Mouse (Mus musculus): ENCODE results near the gene Tbx2. TPM values are rescaled to one million over a fixed set of nuclear protein-coding genes. Genes with fewer than 3 reads are reported as not detected.

The Tbx2 gene
- total RNA-seq, 2 experiments from 2014 or later, result 9.7 to 10.1 TPM

GRCm38 (mm10) chr11:85864363-85864762 lies 32.0 kb downstream of the Tbx2 start:
- DNase-seq, result no peak
- intact Hi-C loops (cut with DNase I; ENCODE audit: low total_unique reads), result no loop called here

GRCm38 (mm10) chr11:85876059-85876788 lies 43.9 kb downstream of the Tbx2 start:
- intact Hi-C loops (cut with DNase I; ENCODE audit: low total_unique reads), result no loop called here
- no peak for DNase-seq

- DNase-seq, result no peak
- intact Hi-C loops (cut with DNase I; ENCODE audit: low total_unique reads), result no loop called here
These were observed 52.1 kb downstream of the Tbx2 start for GRCm38 (mm10) chr11:85884498-85884897.

DNA sequence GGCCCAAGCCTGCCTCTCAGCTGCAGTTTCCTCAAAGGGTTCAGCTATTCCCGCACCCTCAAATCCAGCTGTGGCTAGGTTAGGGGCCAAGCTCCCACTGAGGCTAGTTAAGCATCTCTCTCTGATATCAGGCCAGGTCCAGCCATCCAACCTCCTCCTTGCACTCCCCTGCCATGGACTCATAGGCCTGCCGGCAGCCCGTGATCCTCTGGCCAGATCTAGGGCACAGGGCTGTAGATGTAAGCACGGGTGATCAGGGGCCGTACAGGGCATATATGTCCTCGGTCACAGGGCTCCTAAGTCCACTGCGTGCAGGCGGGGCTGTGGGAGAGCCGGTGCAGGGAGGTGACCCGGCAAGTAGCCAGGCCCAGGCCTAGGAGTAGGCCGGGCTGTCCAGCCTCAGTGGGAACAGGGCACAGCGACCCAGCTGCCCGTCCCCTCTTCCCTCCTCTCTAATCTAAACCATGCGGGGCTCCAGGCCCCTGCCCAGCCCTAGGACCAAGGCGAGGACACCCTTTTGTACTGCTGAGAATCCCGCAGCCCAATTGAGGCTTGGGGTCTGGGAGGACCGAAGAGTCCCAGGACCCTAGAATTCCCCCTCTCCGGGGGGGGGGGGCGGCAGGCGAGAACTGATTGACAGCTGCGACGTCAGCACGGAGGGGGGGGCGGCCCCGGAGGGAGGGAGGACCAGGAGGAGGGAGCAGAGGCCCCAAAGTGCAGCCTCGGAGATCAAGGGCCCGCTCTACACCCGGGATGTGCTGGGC lies 53.5 kb downstream of the Tbx2 start, which contains the start of gene Tbx4:
Gene Tbx4 (plus strand): TSS at position 758 of the 764 bp plus-strand sequence.
- peak; percentile 51 for DNase-seq
- intact Hi-C loops (cut with DNase I; ENCODE audit: low total_unique reads), result no loop called here

GRCm38 (mm10) chr11:85886429-85886785 lies 54.1 kb downstream of the Tbx2 start:
- DNase-seq, result no peak
- intact Hi-C loops (cut with DNase I; ENCODE audit: low total_unique reads), result no loop called here

GRCm38 (mm10) chr11:85887273-85887672 lies 54.9 kb downstream of the Tbx2 start:
- no peak for DNase-seq
- intact Hi-C loops (cut with DNase I; ENCODE audit: low total_unique reads), result no loop called here

- intact Hi-C loops (cut with DNase I; ENCODE audit: low total_unique reads), result no loop called here
- no peak for DNase-seq
These were observed 55.6 kb downstream of the Tbx2 start for GRCm38 (mm10) chr11:85887801-85888450.

DNA sequence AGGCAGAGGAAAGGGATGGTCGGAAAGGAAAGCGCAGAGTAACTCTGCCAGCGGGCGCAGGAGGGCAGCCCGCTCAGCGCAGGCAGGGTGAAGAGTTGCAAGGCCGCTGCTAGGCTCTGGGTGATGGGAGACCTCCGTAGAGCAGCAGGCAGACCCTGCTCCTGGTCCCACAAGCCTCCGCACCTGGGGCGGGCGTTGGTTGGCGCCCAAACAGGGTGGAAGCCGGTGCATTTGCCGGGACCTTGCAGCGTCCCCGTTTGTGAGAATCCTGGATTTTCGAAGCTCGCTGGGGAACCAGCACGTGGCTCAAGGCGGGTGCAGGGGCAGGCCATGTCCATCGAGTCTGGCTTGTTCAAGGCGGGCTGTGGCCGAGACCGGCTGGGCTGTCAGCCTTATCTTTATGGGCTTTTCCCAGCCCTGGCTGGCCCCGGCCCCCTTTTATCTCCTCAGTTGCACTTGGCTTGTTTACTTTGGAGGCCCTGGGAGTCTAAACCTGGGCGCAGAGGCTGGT lies 56.2 kb downstream of the Tbx2 start:
- intact Hi-C loops (cut with DNase I; ENCODE audit: low total_unique reads), result no loop called here
- no peak for DNase-seq

DNA sequence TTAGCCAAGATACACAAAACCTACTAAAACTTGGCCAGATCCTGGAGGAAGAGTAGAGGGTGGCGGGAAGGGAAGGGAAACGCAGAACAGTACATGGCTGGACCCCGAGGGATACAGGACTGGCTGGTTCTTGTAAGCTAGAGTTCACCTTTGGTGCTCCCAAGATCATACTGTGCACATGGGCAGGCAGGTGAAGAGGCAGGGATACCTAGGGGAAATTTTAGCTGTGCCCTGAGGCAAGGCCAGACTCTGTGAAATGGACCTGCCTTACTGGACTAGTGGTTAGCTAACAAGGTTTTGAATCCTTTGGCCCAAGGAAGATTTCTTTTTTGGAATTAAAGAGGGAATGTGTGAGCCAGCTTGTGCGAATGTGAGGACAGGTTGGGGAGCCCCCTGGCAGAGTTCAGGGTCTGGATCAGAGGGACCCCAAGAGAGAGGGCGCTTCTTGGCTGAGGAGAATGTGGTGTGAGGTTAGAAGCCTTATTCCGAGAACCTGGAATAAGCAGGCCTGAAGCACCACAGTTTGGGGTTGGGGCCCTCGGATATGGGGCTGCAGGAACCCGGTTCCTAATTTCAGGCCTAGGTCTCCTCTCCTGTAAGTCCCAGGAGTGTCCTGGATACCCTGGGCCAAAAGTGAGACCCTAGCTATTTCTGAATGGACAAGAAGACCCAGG lies 56.8 kb downstream of the Tbx2 start:
- intact Hi-C loops (cut with DNase I; ENCODE audit: low total_unique reads), result no loop called here
- no peak for DNase-seq

DNA sequence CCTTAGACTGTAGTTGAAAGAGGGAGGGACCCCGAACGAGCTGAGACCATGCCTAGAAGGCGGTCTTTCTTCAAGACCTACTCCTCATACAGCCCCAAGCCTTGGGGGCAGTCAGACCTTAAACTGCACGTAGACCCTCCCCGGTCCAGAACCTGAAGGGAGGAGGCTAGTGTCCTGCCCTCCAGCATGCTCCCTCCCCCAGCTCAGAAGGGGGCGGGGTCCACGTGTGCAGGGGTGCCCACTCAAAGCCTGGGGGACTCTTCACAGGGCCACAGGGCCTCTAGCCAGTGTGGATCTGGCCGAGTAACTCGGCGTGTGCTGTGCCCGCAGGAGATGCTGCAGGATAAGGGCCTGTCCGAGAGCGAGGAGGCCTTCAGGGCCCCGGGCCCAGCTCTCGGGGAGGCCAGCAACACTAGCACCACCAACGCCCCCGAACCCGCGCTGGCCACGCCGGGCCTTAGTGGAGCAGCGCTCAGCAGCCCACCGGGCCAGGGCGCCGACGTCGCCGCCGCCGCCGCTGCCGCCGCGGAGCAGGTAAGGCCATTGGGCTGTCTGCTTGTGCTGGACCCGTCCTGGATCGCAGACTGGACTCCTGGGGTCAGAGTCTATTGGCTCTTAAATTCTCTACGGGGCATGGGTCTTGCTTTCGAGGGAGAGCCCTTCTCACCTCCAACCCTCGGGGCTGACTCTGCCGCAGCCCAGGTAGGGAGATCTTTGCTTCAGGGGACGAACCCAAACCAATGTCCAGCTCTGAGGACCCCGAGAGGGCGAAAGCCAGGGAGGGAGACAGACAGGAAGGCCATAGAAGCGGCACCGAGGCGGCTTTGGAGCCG lies 57.6 kb downstream of the Tbx2 start:
- intact Hi-C loops (cut with DNase I; ENCODE audit: low total_unique reads), result no loop called here

DNA sequence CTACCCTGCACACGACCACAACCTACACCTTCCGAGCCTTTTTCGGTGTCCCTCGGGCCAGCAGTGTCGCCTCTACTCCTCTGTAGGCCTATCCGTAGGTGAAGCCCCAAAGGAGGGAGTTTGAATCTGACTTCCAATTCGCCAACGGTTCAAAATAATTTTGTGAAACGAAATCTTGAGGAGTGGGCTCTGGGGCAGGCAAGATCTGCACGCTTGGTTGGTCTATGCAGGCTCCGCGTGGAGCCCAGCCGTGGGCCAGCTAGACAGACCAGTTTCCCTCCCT lies 58.2 kb downstream of the Tbx2 start:
- DNase-seq, result no peak
- intact Hi-C loops (cut with DNase I; ENCODE audit: low total_unique reads), result no loop called here

More for the DNA sequence above, 57.6 kb downstream of the Tbx2 start:
- no peak for DNase-seq

DNA sequence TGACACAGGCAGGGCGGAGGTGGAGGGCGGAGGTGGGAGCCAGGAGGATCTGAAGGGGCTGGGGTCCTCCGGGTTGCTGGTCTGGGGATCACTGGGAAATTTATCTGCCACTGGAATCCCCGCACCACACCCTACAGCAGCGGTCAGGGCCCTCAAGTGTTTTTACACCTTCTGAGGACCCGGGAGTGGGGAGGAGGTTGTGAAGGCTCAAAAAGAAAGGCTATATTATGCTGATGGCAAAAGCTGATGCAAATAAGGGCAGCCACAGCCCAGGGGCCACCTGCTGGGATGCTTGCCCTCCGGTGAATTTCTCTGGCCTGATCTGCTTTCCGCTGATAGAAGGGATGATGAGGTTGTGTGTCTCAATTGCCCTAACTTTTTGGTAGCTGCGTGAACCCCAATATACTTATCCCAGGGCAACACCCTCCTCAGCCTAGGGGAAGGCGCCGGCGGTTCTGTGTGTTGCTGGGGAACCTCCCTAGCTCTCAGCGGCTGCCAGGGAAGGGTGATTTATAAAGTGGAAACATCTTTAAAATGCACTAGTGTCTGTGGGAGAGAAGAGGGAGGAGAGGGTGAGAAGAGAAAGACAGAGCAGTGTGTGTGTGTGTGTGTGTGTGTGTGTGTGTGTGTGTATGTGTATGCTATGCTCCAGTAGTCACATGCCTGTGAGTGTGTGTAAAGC lies 58.8 kb downstream of the Tbx2 start:
- no peak for DNase-seq
- intact Hi-C loops (cut with DNase I; ENCODE audit: low total_unique reads), result no loop called here

Other genes with a start within 250 kb of the Tbx2 start
- not detected for gene Gm11444, start 17.8 kb downstream of the Tbx2 start, total RNA-seq (2021)
- 1 to 10 TPM; 1.7 to 2.6 TPM for gene Tbx4, start 53.9 kb downstream of the Tbx2 start, total RNA-seq (2021)